Mouse (Mus musculus): Measurements from ENCODE around the gene 1700020N01Rik.

1700020N01Rik gene

DNA sequence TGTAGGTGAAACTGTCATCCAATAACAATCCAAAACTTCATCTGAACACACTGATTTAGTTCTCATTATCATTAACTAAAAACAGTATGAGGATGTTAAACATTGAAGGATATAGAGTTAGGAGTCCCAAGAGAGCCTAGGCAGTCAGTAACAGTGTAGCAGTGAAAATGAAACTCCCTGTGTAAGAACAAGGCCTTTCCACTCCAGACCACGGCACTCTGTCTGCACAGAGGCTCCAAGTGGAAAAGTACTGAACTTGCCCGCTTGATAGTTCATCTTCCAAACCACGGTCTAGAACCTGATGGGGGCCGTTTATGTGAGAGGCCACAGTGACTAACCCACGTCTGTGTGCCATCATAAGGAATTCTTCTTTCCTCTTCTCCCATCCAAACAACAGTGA lies 77.2 kb downstream of the 1700020N01Rik start:
- peak; percentile 30 to 48 for DNase-seq
